Mouse (Mus musculus) naive thymus-derived CD4-positive, alpha-beta T cell, adult 2 months (primary cell): Measurements from ENCODE around the gene Coro1a.

Source experiments
- DNase-seq: peaks from one replicate; pipeline ENCODE4 v3.0.0-alpha.2; 2011; ENCODE audit warnings: low read depth

Gene Coro1a

DNA sequence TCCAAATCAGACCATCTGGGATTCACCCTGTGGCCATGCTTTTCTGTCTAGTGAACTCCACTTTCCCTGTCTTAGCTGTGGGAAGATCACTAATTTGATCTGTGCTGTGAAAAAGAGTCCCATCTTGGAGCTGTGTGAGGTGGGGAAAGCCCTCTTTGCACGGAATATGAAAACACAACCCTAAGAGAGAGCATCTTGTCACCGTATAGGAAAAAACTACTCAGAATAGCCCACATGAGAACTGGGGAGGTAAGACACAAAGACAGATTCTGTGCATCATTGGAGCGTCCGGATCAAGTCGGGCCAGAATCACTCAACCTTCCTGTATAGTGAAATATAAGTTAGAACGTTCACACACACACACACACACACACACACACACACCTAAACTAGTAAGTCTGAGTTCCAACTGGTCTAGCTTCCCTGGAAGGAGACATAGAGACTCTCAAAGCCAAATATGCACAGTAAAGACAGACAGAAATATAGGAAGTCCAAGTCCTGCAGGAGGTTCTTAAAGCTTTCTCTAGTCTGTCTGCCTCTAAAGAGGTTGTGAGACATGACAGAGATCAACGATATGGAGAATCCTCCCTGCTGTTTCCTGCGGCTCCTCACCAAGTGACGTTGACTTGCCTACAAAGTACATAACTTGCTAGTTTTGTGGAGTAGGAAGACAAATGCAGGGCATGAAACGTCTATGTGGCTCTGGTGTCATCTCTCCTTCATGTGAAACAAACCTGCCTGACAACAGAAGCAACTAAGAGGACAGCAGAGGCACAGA lies 777 bp upstream of the Coro1a start:
- DNase-seq = peak; percentile 59

DNA sequence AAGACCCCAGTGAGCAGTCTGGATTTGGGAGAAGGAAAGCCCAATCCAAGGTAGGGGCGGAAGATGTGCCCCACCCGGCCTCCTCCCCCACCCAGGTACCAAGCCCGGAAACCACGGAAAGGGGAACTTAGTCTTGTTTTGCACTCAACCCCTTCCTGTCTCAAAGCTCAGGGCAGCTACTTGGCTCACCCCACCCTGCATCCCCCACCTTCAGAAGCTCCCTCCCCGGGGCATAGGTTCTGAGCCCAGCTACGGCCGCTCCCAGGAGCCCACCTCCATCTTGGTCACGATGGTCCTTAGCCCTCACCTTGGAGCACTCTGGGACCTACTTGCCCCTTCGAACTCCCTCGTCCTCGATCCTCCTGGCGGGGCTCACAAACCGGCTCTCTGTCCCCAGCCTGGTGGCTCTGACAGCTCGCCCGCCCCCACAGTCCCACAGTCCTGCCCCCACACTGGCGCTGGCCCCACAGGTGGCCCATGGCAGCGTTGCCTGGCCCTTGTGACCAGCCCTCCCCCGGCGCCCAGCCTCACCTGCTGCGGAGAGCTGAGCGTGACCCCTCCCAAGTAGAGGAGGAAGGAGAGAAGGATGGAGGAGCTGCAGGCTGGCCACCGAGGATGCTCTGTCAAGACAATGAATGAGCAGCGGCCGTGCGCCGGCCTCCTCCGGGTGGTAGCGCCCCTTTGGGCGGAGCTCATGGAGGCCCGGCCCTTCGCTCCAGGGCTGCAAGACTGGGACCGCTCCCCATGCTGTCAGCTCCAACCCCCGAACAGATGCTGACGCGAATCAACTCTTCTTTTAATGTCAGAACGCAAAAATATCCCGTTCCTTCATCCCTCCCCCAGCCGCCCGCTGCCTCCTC lies 3.2 kb downstream of the Coro1a start:
- DNase-seq = peak; percentile 91

DNA sequence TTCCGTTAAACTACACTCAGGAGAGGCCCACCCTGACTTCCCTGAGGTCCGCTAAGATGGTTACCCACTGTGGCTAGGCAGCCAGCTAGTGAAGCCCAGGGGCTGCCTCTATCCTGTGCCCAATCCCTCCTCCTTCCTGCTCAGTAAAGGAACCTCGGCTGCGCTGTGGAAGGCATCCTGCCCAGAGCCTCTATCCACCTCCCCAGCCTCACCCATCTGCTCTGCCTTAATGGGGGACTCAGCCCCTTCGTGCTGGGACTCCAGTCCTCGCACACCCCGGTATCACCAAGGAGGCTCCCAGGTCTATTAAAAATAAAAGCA lies 3.9 kb downstream of the Coro1a start:
- DNase-seq = no peak

DNA sequence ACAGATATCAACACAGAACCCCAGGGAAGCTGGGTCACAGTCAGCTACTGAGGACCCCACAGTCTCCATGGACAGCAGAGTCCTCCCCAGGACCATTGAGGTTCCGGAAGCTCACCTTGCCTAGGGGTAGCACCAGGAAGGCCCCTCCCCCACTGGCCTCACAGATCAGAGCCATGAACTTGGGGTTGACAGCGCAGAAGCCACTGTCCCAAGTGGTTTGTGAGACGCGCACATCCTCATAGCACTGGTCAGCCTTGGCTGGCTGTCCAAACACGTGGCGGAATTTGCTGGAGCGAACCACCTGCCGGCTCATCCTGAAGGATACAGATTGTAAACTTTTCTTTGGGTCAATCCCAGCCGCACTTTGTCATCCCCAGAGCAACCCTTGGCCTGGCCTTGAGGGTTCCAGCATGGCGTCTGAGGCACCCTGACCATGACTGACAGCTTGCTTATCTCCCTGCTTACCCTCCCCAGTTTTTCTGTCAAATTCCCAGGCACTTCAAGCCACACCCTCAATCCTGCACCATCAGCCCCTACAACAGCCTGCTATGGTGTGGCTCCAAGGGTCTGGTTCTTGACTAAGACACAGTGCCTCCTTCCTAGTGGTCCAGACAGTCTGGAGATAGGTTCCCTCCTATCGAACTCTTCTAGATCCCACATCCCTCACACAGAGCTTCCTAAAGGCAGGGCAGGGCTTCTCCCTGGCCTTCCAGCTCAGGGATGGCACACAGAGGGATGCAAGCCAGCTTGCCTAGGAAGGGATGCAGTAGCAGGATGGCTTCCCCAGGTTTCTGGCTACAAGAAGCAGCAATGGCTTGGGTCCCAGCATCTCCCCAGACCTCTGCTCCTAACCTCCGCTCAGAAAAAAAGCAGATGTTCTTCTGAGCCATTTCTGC lies 4.5 kb downstream of the Coro1a start:
- DNase-seq = no peak

DNA sequence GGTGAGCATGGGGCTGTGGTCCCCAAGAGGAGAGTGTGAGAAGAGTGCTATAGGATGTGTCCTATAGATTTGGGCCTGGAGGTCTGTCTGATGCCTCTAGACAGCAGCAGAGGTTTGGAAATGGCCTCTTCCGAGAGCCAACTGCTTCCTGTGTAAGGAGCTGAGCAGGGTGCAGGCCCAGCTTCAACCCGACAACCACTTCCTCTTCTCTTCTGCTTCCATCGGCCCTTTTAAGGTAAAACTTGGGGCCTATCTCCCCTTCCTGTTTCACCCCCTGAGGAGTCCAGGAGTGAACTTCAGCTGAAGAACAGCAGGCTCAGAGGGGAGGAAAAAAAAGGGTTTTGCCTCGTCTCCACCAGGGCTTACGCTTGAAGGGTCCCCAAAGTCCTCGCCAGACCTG lies 5.2 kb downstream of the Coro1a start:
- DNase-seq = peak; percentile 91

DNA sequence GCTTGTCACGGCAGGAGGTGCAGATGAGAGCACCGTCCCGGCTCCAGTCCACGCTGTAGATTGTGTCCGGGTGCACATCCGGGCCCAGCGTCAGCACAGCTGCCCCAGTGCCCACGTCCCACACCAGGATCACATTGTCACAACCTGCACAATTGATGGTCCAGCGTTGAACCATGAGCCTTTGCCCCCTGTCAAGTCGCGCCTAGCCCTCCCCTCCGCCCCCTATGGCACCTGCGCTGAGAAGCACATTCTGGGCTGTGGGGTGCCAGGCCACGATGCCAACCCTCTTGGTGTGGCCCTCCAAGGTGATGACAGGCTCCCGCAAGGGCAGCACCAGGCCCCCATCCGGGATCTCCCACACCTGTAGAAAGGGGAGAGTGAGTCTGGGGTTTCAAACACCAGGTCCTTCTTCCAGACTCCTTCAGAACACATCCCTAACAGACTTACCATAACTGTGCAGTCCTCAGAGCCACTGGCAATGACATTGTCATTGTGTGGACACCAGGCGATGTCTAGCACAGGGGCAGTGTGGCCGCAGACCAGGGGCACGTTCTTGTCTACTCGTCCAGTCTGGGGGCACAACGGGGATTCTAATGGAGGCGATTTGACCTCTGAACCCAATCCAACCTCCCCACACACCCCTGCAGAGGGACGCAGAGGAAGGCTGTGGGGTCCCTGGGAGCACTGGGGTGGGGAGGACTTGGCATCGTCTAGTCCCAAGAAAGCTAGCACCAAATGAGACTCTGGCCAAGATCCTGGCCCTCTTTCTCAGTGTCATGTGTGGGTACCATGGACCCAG lies 5.8 kb downstream of the Coro1a start:
- DNase-seq = no peak

DNA sequence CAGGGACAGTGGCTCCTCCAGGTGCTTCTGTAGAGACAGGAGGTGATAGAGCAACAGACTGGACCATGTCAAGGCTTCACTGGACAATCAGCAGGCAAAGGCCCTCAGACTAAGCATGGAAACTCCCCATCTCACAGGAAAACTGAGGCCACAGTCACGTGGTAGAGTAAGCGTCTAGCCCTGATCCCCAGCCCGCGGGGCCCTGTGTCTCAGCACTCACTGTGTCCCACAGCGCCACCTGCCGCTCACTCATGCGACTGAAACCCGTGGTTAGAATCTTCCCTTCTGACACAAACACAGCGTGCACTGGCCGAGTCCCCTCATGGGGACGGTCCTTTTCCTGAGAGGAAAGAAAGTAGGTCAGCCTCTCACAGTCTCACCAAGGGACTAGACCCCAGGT lies 6.5 kb downstream of the Coro1a start:
- peak; percentile 97 for DNase-seq

DNA sequence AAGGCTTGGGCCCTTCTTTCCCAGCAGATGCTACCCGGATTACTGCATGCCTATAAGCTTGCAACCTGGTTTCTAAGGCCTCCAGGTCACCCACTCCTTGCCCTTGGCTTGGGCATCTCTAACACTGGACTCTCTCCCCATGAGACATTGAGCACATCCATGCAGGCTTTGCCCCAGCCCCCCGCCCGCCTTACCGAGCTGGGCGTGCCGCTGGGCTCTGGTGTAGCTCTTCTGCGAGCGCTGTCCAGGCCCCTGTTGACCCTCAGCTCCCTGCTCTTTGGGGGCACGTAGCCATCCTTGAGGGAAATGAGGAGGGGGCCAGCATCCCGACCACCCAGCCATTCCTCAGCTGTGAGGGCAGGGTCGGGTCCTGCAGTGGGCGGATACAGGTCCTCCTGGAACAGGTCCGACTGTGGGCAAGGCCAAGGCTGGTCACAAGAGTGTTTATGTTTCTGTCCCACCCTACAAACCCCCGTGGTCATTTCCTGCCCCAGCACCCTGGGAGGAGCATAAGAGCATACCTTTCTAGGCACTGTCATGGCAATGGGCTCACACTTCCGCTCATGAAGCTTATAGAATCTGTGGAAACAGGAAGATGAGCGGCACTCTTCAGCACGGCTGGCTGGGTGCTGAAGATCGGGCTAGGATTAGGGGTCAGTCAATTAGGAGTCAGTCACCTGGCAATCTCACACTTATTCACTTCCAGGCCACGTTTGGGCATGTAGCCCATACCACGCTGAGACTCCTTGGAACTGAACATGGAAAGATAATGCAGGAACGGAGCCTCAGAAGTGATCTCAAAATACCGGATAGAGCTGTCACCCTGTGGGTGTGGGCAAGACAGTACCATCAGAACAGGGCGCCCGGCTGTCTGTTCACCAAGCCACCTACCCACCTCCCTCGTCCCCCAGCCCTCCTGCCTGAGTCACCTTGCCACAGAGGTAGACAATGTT lies 7.2 kb downstream of the Coro1a start:
- DNase-seq = no peak

DNA sequence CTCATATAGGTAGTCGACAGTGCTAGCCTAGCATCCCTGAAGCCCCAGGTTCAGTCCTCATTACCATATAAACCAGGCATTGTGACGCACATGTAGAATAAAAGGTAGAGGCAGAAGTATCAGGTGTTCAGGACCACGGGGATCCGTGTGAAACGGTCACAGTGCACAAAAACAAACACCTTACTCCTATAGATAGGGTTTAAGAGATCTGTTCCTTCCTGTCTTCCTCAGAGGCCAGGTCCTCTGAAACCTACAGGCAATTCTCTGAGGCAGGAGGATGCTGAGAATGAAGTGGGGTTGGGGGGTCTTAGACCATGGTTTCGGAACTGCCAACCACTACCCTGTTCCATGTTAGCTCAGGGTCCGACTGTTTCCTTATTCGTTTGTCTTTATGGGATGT lies 9.7 kb downstream of the Coro1a start:
- DNase-seq = no peak

DNA sequence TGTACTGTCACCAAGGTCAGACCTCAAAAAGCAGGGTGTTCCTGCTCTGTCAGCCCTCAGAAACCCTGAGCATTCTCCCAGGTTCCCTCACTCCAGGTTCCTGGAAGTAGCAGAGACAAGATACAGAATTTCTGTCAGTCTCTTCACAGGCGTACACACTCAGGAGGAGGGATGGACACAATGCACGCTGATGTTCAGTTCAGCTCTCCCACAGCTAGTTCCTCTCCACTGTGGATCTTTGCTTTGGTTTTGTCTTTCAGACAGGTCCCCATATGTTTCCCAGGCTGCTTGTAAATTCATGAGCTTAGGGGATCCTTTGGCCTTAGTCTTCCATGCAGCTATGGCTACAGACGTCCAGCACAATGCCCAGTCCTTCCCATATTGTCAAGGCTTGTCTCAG lies 10.7 kb downstream of the Coro1a start:
- no peak for DNase-seq

DNA sequence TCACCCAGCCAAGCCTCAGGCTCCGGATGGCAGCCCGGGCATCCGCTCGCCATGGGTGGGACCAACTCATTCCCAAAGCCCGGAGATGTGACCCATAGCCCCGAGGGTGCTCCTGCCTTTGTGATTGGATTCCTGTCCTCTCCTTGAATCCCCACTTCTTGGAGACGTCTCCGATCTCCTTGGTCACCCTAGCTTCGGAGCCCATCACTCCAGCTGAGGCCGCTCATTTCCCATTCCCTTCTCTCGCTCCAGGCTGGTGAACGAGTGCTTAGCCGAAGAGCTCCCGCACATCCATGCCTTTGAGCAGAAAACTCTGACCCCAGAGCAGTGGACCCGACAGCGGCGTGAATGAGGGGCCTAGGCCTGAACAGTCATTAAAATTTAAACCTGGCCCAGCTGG lies 11.3 kb downstream of the Coro1a start:
- no peak for DNase-seq

DNA sequence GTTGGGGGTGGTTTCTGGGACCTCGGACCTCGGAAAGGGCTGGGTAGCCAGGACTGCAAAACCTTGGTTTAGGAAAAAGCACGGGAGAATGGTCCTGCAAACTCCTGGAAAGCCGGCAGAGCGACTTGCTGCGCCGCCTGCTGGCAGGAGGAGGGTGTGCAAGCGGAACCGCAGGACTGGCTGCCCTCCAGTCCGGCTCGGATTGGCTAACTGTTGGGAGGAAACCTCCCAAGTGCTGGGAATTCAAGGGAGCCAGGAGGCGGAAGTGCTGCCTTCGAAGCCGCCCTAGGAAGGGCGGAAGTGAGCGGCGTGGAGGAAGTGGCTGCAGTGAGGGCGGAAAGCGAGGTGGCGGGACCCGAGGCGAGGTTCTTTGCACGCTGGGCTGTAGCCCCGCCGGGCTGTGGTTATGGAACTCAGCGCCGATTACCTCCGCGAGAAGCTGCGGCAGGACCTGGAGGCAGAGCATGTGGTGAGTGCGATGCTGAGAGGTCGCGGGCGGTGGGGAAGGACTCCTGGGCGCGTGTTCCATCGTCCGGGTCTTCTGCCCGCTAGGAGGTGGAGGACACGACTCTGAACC lies 11.9 kb downstream of the Coro1a start, which contains the start of gene Slx1b:
Gene Slx1b, minus strand, starts transcription at position 154 of the 577 bp plus-strand sequence.
- peak; percentile 95 for DNase-seq

DNA sequence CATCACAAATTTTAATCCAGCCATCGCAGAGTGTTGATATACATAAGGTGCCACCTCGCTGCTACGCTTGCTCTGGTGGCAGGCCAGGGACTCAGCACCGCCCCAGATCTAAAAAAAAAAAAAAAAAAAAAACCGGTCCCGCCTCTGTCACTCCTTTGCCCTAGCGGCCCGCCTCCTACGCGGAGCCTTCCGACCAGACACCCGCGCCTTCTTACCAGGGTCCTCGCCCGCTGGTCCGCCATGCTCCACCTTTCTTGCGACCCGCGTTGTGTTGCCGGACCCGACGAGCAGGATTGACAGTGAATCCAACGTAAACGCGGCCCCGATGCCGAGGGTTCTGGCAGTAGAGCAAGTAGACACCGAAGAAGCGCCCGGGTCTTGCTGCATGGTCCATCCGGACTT lies 12.4 kb downstream of the Coro1a start, which contains the start of gene Bola2:
Gene Bola2, plus strand, starts transcription at position 192 of the 402 bp plus-strand sequence.
- DNase-seq = peak; percentile 92

DNA sequence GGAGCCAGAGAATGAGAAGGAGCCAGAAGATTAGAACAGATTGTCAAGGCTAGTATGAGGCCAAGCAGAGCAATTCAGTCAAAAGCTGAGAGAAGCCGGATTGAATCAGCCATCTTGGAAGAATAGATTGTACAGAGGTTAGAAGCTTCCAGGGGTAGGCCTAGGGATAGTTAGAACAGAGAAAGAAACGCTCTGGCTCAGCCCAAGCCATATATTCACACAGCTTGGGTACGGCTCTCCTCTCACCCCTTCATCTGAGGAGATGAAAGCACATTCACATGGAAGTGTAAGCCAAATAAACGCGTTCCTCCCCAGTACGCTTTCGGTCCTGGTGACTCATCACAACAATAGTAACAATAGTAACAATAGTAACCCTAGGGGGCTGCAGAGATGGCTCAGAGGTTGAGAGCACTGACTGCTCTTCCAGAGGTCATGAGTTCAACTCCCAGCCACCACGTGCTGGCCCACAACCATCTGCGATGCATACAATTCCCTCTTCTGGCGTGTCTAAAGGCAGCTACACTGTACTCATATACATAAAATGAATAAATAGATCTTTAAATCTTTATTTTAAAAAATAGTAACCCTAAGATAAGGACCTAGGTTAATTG lies 13.0 kb downstream of the Coro1a start:
- no peak for DNase-seq

DNA sequence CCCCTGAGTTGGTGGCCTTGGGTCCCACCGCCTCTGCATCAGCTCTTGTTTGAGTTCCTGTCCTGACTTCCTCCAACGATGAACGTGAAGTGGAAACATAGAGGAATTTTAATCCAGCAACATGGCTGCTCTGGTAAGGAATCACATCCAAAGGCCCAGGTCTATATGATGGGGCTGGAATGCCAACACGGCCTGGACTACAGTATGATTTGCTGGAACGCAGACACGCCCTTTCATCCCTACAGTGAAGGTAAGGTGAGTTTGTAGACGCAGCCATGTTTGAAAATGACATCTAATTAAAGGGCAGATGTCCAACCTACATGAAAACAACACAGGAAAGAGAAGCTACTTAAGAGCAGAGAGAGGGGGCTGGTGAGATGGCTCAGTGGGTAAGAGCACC lies 13.8 kb downstream of the Coro1a start:
- no peak for DNase-seq

DNA sequence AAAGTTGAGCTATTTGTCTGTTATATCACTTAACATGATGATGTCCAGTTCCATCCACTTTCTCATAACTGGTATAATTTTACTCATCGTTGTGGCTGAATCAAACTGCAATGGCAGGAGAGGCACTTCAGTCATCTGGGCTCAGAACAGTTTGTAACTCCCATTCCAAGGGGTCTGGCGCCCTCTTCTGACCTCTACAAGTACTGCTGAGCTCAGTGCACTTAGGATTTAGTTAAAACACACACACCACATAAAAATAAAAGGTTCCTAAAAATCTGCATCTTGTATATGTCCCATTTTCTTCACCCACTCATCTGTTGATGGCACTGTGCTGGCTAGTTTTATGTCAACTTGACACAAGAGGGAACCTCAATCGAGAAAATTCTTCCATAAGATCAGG lies 14.3 kb downstream of the Coro1a start:
- peak; percentile 95 for DNase-seq

DNA sequence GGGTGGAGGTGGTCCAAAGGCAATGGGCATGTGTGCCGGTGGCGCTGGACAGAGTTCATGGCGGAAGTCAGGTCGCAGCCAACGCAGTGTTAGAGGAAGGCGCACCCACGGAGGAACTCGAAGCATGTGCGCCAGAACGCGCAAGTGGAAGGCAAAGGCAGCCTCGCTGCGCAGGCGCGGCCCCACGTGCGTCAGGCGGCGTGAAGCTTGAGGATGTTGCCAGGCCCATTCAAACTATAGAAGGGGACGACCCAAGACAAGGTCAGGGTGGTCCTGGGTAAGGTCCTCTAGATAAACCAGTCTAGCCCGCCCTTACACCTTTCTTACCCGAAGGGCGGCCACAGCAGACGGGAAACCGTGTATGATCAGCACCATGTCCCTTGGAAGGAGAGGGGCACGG lies 15.2 kb downstream of the Coro1a start:
- DNase-seq = no peak

DNA sequence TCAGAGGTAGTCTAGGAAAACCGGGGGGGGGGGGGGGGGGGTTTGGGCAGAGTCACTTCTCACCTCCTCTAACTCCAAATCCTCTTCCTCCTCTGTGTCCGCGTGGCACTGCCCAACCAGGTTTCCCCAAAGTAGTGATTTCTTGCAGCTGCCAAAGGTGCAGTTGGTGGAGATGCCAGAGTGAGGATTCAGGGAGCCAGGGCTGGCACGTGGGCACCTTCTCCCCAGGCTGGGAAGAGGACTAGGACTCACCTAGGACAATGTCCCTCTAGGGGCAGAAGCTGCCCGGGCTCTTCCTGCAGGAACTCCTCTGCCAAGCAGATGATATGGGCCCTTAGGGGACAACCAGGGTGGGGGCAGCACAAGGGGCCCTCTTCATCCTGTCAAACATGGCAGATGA lies 15.9 kb downstream of the Coro1a start:
- DNase-seq = no peak

DNA sequence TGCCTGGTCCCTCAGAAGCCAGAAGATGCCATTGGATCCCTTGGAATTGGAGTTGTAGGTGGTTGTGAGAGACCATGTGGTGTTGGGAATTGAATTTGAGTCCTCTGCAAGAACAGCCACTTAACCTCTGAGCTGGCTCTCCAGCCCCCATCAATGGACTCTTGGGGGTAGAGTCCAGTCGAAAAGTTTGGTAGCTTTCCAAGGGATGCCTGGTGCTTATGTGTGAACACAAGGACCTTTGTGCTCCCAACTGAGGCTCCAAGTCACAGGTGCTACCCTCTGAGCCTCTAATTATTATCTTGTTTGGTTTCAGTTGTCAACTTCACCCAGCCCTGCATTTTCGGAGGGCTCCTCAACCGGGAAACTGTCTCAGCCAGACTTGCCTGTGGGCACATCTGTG lies 16.9 kb downstream of the Coro1a start:
- no peak for DNase-seq

DNA sequence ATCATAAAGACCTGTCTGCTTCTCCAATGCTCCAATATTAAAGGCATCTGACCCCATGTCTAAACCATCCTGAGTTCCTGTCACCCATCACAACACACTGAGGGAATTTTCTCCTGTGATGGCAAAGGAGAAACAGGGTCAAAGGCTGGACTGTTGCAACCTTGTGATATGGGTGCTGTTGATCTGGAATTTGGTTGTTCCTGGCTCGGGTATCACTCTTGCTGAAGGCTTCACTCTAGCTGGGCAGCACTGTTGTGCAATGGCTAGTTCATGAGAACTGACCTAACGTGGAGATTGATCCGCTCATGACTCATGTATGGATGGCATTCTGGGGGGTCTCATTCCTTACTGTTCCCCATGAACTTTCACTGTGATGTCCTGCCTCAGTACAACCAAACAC lies 18.6 kb downstream of the Coro1a start:
- DNase-seq = no peak
